8 mouse cellular contexts compared by ENCODE assay signal in genomic region chr4:32358602-32359464, GRCm38 (mm10).
DNase-seq lines count a peak whose midpoint lies in the region; ATAC-seq lines count a peak whose summit lies in the region.

No protein-coding gene starts in this region.

- 51% methylated on average over 12 of the region's 12 CpGs for WGBS in lung, embryonic 15.5 days
- WGBS in forebrain, embryonic 13.5 days = 47% methylated on average over 12 of the region's 12 CpGs
- 23% methylated on average over 12 of the region's 12 CpGs for WGBS in hindbrain, embryonic 16.5 days
- WGBS in neural tube, embryonic 15.5 days = 18% methylated on average over 12 of the region's 12 CpGs

- H3K9ac ChIP-seq in lung, embryonic 15.5 days = no peak overlapping the region
- H3K9ac ChIP-seq in forebrain, embryonic 13.5 days = 0 out of 2 replicates have a peak overlapping the region, but pooled peaks have one; percentile 26
- peak overlapping the region; percentile 27; the same call in 1 of the 2 replicates for H3K9ac ChIP-seq in hindbrain, embryonic 16.5 days (ENCODE audit: low read depth, low read length)
- 0 out of 2 replicates have a peak overlapping the region, but pooled peaks have one; percentile 1 for H3K9ac ChIP-seq in neural tube, embryonic 15.5 days (replicated peaks)

- H3K27me3 ChIP-seq in lung, embryonic 15.5 days = no peaks in the 10 kb centered on the region
- H3K27me3 ChIP-seq in forebrain, embryonic 13.5 days = no peaks in the 10 kb centered on the region
- no peaks in the 10 kb centered on the region for H3K27me3 ChIP-seq in hindbrain, embryonic 16.5 days (replicated peaks; ENCODE audit: control insufficient read depth, insufficient read depth, low read length)
- H3K27me3 ChIP-seq in neural tube, embryonic 15.5 days (replicated peaks) = no peaks in the 10 kb centered on the region

- no peaks in the 10 kb centered on the region for H3K9me3 ChIP-seq in lung, embryonic 15.5 days
- H3K9me3 ChIP-seq in forebrain, embryonic 13.5 days (replicated peaks) = no peaks in the 10 kb centered on the region
- no peaks in the 10 kb centered on the region for H3K9me3 ChIP-seq in hindbrain, embryonic 16.5 days (ENCODE audit: control insufficient read depth, low read length)
- H3K9me3 ChIP-seq in neural tube, embryonic 15.5 days (replicated peaks) = no peaks in the 10 kb centered on the region

- peaks cover 56% of the 10 kb centered on the region for H3K4me1 ChIP-seq in lung, embryonic 15.5 days
- peaks cover 59% of the 10 kb centered on the region for H3K4me1 ChIP-seq in forebrain, embryonic 13.5 days
- peaks cover 33% of the 10 kb centered on the region for H3K4me1 ChIP-seq in hindbrain, embryonic 16.5 days (ENCODE audit: control insufficient read depth, insufficient read depth, low read depth, low read length)
- H3K4me1 ChIP-seq in neural tube, embryonic 15.5 days = peaks cover 39% of the 10 kb centered on the region

- no peak for DNase-seq in lung, postnatal 14 days
- no peak for DNase-seq in ovary, adult 18-20 months (ENCODE audit: low spot score)
- DNase-seq in layer of hippocampus, adult 9-11 months = no peak

- H3K36me3 ChIP-seq in lung, embryonic 15.5 days = no peaks in the 10 kb centered on the region
- peaks cover 6% of the 10 kb centered on the region; the same call in 1 of the 2 replicates for H3K36me3 ChIP-seq in forebrain, embryonic 13.5 days (ENCODE audit: poor library complexity, severe bottlenecking)
- no peaks in the 10 kb centered on the region for H3K36me3 ChIP-seq in hindbrain, embryonic 16.5 days (ENCODE audit: control insufficient read depth, insufficient read depth, low read length)
- no peaks in the 10 kb centered on the region for H3K36me3 ChIP-seq in neural tube, embryonic 15.5 days

- H3K4me3 ChIP-seq in lung, embryonic 15.5 days = no peak overlapping the region
- H3K4me3 ChIP-seq in forebrain, embryonic 13.5 days = no peak overlapping the region
- no peak overlapping the region; the same call in 1 of the 2 replicates for H3K4me3 ChIP-seq in hindbrain, embryonic 16.5 days (ENCODE audit: low read length)
- no peak overlapping the region for H3K4me3 ChIP-seq in neural tube, embryonic 15.5 days (replicated peaks)

- H3K27ac ChIP-seq in lung, embryonic 15.5 days = peak overlapping the region; percentile 48
- H3K27ac ChIP-seq in forebrain, embryonic 13.5 days = peak overlapping the region; percentile 62
- H3K27ac ChIP-seq in hindbrain, embryonic 16.5 days (ENCODE audit: low read depth, low read length) = peak overlapping the region; percentile 75
- H3K27ac ChIP-seq in neural tube, embryonic 15.5 days (replicated peaks) = peak overlapping the region; percentile 77

- ATAC-seq in lung, embryonic 15.5 days (ENCODE audit: borderline replicate concordance, extremely low read depth, low FRiP score, low TSS enrichment) = 0 out of 2 replicates have a peak, but pooled peaks have one; percentile 16
- 0 out of 2 replicates have a peak, but pooled peaks have one; percentile 33 for ATAC-seq in forebrain, embryonic 13.5 days
- peak; percentile 70 for ATAC-seq in hindbrain, embryonic 16.5 days
- ATAC-seq in neural tube, embryonic 15.5 days (ENCODE audit: low FRiP score) = peak; percentile 68
- ATAC-seq in CD4-positive, CD25-positive, alpha-beta regulatory T cell, adult 4 months = no peak

- H3K4me2 ChIP-seq in lung, embryonic 15.5 days = no peak overlapping the region
- H3K4me2 ChIP-seq in forebrain, embryonic 13.5 days = peak overlapping the region; percentile 27
- H3K4me2 ChIP-seq in hindbrain, embryonic 16.5 days (ENCODE audit: low read length) = peak overlapping the region; percentile 41
- peak overlapping the region; percentile 13 for H3K4me2 ChIP-seq in neural tube, embryonic 15.5 days
